Mouse (Mus musculus): ENCODE measurements around the gene Ccl22. TPM values are rescaled to one million over a fixed set of nuclear protein-coding genes. Genes with fewer than 3 reads are reported as not detected.

The Ccl22 gene
- polyA plus RNA-seq, 1 experiment: not detected

DNA sequence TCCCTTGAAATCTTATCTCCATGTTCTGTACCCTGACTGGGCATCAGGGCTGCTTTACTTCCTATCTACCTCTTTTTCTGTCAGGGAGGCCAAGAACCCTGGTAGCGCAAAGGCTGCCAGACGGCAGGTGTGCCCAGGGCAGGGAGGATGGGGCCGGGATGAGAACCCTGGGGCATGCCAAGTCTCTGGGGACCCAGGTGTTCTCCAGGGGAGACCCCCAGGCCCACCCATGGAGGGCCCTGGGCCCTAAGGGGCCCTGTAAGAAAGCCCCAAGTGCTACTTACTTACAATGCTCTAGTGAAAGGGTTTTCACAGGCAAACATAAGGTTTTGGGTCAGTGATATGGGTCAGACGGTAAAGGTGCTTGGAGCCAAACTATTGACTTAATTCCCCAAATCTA is 3.7 kb upstream of the Ccl22 start:
- WGBS: 86% methylated on average over 4 of the region's 4 CpGs
- no peaks in the 10 kb centered on the region; the same call in 1 of the 2 replicates for H3K4me1 ChIP-seq (ENCODE audit: control insufficient read depth, insufficient read depth, low read length)
- TF ChIP-seq POLR2A (IDR thresholded peaks at IDR 0.05; ENCODE audit: borderline replicate concordance, control insufficient read depth, low read depth, low read length) (no peak), CTCF (IDR thresholded peaks at IDR 0.05; ENCODE audit: control insufficient read depth, insufficient read depth, low read length) (no peak)
- no peak overlapping the region for H3K27ac ChIP-seq (ENCODE audit: control insufficient read depth, insufficient read depth, low read depth, low read length, poor library complexity)
- H3K4me3 ChIP-seq (replicated peaks; ENCODE audit: control insufficient read depth, low read depth, low read length): no peak overlapping the region

DNA sequence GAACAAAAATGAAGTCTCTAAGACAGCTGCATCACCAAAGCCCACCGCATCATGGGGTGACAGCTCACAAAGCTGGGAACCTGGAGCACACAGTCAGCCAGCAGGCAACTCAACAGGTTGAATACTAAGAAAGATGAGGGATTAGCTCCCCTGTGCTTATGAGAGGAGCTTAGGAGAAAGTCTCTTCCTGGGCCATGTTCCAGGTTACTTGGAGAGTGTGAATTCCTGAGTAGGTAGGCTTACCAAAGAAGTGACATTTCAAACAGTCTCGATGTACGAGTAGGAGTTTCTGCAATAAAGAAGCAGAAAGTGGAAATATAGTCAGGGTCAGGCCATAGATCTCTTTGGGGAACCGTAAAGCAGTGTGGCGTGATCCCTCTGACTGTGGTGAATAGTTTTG is 906 bp upstream of the Ccl22 start:
- TF ChIP-seq POLR2A (IDR thresholded peaks at IDR 0.05; ENCODE audit: borderline replicate concordance, control insufficient read depth, low read depth, low read length) (no peak), CTCF (IDR thresholded peaks at IDR 0.05; ENCODE audit: control insufficient read depth, insufficient read depth, low read length) (no peak)
- Histone ChIP-seq H3K4me3 (replicated peaks; ENCODE audit: control insufficient read depth, low read depth, low read length) (no peak overlapping the region), H3K4me1 (ENCODE audit: control insufficient read depth, insufficient read depth, low read length) (no peaks in the 10 kb centered on the region; the same call in 1 of the 2 replicates), H3K27ac (ENCODE audit: control insufficient read depth, insufficient read depth, low read depth, low read length, poor library complexity) (no peak overlapping the region)
- 85% methylated on average over 5 of the region's 5 CpGs for WGBS

DNA sequence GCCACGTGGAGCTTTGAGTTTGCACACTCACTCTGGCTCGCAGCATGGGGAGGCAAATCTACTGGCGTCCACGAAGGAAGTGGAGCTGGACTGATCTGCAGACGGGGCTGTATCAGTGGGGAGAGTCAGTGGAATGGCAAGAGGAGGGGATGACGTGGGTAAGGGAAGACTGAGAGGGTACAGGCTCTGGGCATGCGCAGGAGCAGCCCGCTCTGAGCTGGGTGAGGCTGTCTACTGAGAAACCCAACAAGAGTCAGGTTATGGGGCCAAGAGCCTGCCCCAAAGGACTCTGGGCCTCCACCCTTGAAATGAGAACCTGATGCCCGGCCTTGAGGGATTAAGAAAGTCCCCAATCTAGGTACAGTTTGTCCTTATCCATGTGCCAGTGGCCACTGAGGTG is 418 bp upstream of the Ccl22 start:
- WGBS: 78% methylated on average over 9 of the region's 9 CpGs
- Histone ChIP-seq H3K27ac (ENCODE audit: control insufficient read depth, insufficient read depth, low read depth, low read length, poor library complexity) (no peak overlapping the region), H3K4me1 (ENCODE audit: control insufficient read depth, insufficient read depth, low read length) (no peaks in the 10 kb centered on the region; the same call in 1 of the 2 replicates), H3K4me3 (replicated peaks; ENCODE audit: control insufficient read depth, low read depth, low read length) (no peak overlapping the region)
- TF ChIP-seq CTCF (IDR thresholded peaks at IDR 0.05; ENCODE audit: control insufficient read depth, insufficient read depth, low read length) (no peak), POLR2A (IDR thresholded peaks at IDR 0.05; ENCODE audit: borderline replicate concordance, control insufficient read depth, low read depth, low read length) (no peak)

DNA sequence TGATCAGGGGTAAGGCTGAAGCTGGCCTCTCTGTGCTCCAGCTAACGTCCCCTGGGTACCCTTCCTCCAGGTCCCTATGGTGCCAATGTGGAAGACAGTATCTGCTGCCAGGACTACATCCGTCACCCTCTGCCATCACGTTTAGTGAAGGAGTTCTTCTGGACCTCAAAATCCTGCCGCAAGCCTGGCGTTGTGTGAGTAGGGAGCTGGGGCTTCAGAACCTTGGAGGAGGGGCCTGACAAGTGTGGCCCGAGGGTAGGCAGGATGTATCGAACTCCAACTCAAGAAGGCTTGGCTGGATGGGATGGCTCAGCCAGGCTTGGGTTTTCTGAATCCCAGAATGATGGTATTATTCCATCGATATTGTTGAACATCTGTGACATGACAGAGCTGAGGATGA is 1.4 kb downstream of the Ccl22 start:
- Histone ChIP-seq H3K4me1 (ENCODE audit: control insufficient read depth, insufficient read depth, low read length) (no peaks in the 10 kb centered on the region; the same call in 1 of the 2 replicates), H3K4me3 (replicated peaks; ENCODE audit: control insufficient read depth, low read depth, low read length) (no peak overlapping the region), H3K27ac (ENCODE audit: control insufficient read depth, insufficient read depth, low read depth, low read length, poor library complexity) (no peak overlapping the region)
- WGBS: 84% methylated on average over 8 of the region's 8 CpGs
- TF ChIP-seq CTCF (IDR thresholded peaks at IDR 0.05; ENCODE audit: control insufficient read depth, insufficient read depth, low read length) (no peak), POLR2A (IDR thresholded peaks at IDR 0.05; ENCODE audit: borderline replicate concordance, control insufficient read depth, low read depth, low read length) (no peak)

DNA sequence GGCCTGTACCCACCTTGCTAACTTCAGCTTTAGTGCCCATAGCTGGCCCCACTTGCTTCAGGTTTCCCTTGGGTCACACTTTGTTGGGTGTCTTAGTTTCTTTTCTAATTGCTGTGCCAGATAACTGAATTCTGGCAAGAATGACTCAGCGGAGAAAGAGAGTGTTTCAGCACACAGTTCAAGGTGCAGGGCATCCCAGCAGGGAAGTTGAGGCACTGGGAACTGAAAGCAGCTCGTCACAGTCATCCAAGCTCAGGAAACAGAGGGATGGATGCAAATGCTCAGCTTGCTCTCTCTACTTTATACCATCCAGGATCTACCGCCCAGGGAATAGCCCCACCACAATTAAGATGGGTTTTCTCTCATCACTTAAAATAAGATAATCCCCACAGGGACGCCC is 3.0 kb downstream of the Ccl22 start:
- WGBS: 63% methylated on average over 4 of the region's 4 CpGs
- TF ChIP-seq POLR2A (IDR thresholded peaks at IDR 0.05; ENCODE audit: borderline replicate concordance, control insufficient read depth, low read depth, low read length) (no peak), CTCF (IDR thresholded peaks at IDR 0.05; ENCODE audit: control insufficient read depth, insufficient read depth, low read length) (no peak)
- Histone ChIP-seq H3K27ac (ENCODE audit: control insufficient read depth, insufficient read depth, low read depth, low read length, poor library complexity) (no peak overlapping the region), H3K4me1 (ENCODE audit: control insufficient read depth, insufficient read depth, low read length) (no peaks in the 10 kb centered on the region; the same call in 1 of the 2 replicates), H3K4me3 (replicated peaks; ENCODE audit: control insufficient read depth, low read depth, low read length) (no peak overlapping the region)

DNA sequence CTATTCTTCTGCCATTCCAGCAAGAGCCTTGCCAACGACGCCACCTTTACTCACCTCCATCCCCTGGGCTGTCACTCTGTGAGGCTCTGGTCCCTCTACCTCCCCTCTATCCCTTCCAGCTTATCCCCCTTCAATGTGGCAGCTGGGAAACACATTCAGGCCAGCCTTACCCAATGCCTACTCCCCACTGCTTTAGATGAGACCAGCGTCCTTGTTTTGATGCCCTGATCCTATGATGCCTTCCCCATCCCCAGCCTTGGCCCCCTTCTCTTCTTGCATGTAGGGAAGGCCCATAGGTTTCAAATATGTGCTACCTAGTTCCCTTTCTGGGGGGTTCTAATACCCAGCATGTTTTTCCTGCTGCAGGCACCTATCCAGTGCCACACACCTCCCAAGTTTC is 4.6 kb downstream of the Ccl22 start:
- no peak overlapping the region for H3K27ac ChIP-seq (ENCODE audit: control insufficient read depth, insufficient read depth, low read depth, low read length, poor library complexity)
- WGBS: 93% methylated on average over 3 of the region's 3 CpGs
- TF ChIP-seq POLR2A (IDR thresholded peaks at IDR 0.05; ENCODE audit: borderline replicate concordance, control insufficient read depth, low read depth, low read length) (no peak), CTCF (IDR thresholded peaks at IDR 0.05; ENCODE audit: control insufficient read depth, insufficient read depth, low read length) (no peak)
- no peaks in the 10 kb centered on the region; the same call in 1 of the 2 replicates for H3K4me1 ChIP-seq (ENCODE audit: control insufficient read depth, insufficient read depth, low read length)
- H3K4me3 ChIP-seq (replicated peaks; ENCODE audit: control insufficient read depth, low read depth, low read length): no peak overlapping the region

DNA sequence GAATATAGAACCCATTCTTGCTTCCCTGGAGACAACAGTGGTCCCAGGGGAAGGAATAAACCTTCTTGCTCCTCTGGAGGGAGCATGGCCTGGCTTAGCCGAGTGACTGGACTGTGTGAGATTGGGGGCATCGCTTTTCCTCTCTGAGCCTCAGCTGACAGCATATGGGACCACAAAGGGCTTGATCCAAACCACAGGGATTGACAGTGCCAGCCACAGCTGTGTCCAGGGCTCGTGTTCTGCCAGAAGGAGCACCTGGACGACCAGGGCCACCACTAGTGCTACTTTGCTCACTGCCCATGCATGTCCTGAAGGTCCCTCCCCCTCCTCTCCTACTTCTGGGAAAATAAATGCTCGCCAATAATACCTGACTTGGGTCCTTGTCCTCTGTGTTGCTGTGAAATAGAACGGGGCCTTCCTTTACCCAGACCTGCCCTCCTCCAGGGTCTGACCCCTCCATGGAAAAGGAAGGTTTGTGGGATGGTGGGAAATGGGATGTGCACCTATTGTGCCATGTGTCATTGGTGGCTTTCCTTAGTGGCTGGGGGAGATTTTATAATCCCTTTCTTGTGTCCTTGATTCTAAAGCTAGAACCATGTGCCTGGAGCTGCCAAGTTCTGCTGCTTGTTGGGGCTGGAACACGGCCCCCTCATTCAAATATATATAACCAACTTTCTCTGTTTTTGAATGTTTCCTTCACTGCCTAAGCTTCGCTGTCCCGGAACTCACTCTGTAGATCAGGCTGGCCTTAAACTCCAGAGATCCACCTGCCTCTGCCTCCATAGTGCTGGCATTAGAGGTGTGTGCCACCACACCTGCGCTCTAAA is 5.8 kb downstream of the Ccl22 start:
- TF ChIP-seq CTCF (IDR thresholded peaks at IDR 0.05; ENCODE audit: control insufficient read depth, insufficient read depth, low read length): no peak
- Histone ChIP-seq H3K27ac (ENCODE audit: control insufficient read depth, insufficient read depth, low read depth, low read length, poor library complexity) (no peak overlapping the region), H3K4me3 (replicated peaks; ENCODE audit: control insufficient read depth, low read depth, low read length) (no peak overlapping the region), H3K4me1 (ENCODE audit: control insufficient read depth, insufficient read depth, low read length) (no peaks in the 10 kb centered on the region)
- WGBS: 70% methylated on average over 10 of the region's 10 CpGs

DNA sequence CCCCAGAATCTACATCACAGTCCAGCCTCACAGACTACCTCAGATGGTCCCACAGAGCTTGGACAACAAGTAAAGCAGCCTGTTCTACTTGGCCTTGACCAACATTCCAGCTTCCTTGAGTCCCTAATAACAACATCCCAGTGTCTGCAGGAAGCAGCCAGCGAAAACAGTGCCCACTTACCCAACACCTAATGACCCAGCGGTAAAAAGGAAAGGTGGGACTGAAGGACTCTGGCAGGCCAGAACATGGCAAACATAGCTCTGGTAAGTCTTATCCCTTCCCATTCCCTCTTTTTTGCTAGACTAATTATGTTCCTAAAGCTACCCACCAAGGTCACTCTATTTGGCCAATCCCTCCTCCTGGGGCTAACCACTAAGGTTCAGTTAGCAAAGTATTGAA is 8.6 kb downstream of the Ccl22 start:
- 82% methylated on average over 2 of the region's 2 CpGs for WGBS
- H3K4me3 ChIP-seq (replicated peaks; ENCODE audit: control insufficient read depth, low read depth, low read length): no peak overlapping the region
- TF ChIP-seq POLR2A (IDR thresholded peaks at IDR 0.05; ENCODE audit: borderline replicate concordance, control insufficient read depth, low read depth, low read length): no peak
- no peak for TF ChIP-seq CTCF (IDR thresholded peaks at IDR 0.05; ENCODE audit: control insufficient read depth, insufficient read depth, low read length)
- H3K4me1 ChIP-seq (ENCODE audit: control insufficient read depth, insufficient read depth, low read length): no peaks in the 10 kb centered on the region
- no peak overlapping the region for H3K27ac ChIP-seq (ENCODE audit: control insufficient read depth, insufficient read depth, low read depth, low read length, poor library complexity)
